Mouse (Mus musculus) lung, postnatal 0 days (tissue): ENCODE measurements around the gene Gm10964. TPM values are rescaled to one million over a fixed set of nuclear protein-coding genes. Genes with fewer than 3 reads are reported as not detected.

ENCODE experiments used
- ATAC-seq: fragments of 200-750 bp; cut with Nextera tagmentation; 2 replicates; pipeline ENCODE4 v1.8.0; 2017; ENCODE audit warnings: moderate library complexity
- DNase-seq: peaks from one replicate; pipeline ENCODE4 v3.0.0-alpha.2; 2016; ENCODE audit warnings: low spot score
- H3K27ac ChIP-seq: fragments of 300-500 bp; sonication (generic); 2 replicates; pipeline ENCODE4 v1.5.1; 2014; ENCODE audit warnings: antibody characterized with exemption, mild to moderate bottlenecking, low read length, mixed read lengths
- H3K27me3 ChIP-seq: fragments of 300-500 bp; sonication (generic); replicated peaks from 2 replicates; pipeline ENCODE4 v1.6.1; 2014; ENCODE audit warnings: low read length, mixed read lengths; ENCODE audit not compliant: insufficient read depth
- H3K36me3 ChIP-seq: fragments of 300-500 bp; sonication (generic); 2 replicates; pipeline ENCODE4 v1.6.1; 2014; ENCODE audit warnings: low read length, mixed read lengths; ENCODE audit not compliant: insufficient read depth
- H3K4me1 ChIP-seq: fragments of 300-500 bp; sonication (generic); 2 replicates; pipeline ENCODE4 v1.6.1; 2014; ENCODE audit warnings: antibody characterized with exemption, low read depth, low read length, mixed read lengths; ENCODE audit not compliant: insufficient read depth
- H3K4me2 ChIP-seq: fragments of 300-500 bp; sonication (generic); replicated peaks from 2 replicates; pipeline ENCODE4 v1.6.1; 2014; ENCODE audit warnings: low read depth, mild to moderate bottlenecking, low read length, moderate library complexity, mixed read lengths
- H3K4me3 ChIP-seq: fragments of 300-500 bp; sonication (generic); 2 replicates; pipeline ENCODE4 v1.5.1; 2014; ENCODE audit warnings: low read depth, low read length
- H3K9ac ChIP-seq: fragments of 300-500 bp; sonication (generic); replicated peaks from 2 replicates; pipeline ENCODE4 v1.6.1; 2014; ENCODE audit warnings: low read depth, mild to moderate bottlenecking
- H3K9me3 ChIP-seq: fragments of 300-500 bp; sonication (generic); 2 replicates; pipeline ENCODE4 v1.6.1; 2016; ENCODE audit warnings: low read length, mixed read lengths
- CTCF ChIP-seq: IDR thresholded peaks from 2 replicates; pipeline ENCODE4 v1.5.1; 2016; ENCODE audit warnings: antibody characterized with exemption, mild to moderate bottlenecking
- EP300 ChIP-seq: IDR thresholded peaks from 2 replicates; pipeline ENCODE4 v1.6.1; 2016; ENCODE audit warnings: antibody characterized with exemption, mild to moderate bottlenecking, control low read depth
- WGBS: fragments of 180-500 bp; shearing (Covaris S2); extraction: QIAGEN DNeasy Blood & Tissue Kit; methylation state at CpG from one replicate; pipeline ENCODE4 v1.1.7; 2014; 5-methylcytosine and 5-hydroxymethylcytosine counted together
- polyA plus RNA-seq: library from polyadenylated mRNA; unstranded; fragments of >200 nt; fragmentation: Nextera tagmentation; extraction: Ambion mirVana; gene quantifications from 2 replicates; pipeline ENCODE4 v1.2.1, GENCODE M21; 2015

The Gm10964 gene
- not detected in 2 replicates for polyA plus RNA-seq

GRCm38 (mm10) chr3:103739329-103739728 is at the start of gene Gm10964:
Gene Gm10964, plus strand, starts transcription at chr3:103739366.
- H3K4me3 ChIP-seq, result peak within 1 kb of the TSS; percentile 34; the same call in 1 of the 2 replicates
- DNase-seq (no peak), ATAC-seq (no peak)
- no peaks in the 10 kb centered on the region for H3K27me3 ChIP-seq
- peaks cover 19% of the 10 kb centered on the region for H3K36me3 ChIP-seq
- H3K9ac ChIP-seq, result no peak within 1 kb of the TSS
- peaks cover 9% of the 10 kb centered on the region; the same call in 1 of the 2 replicates for H3K4me1 ChIP-seq
- no peak for TF ChIP-seq CTCF
- TF ChIP-seq EP300, result no peak
- H3K27ac ChIP-seq, result peak within 1 kb of the TSS; percentile 69
- peak within 1 kb of the TSS; percentile 58 for H3K4me2 ChIP-seq
- 84% methylated on average over 1 of the region's 1 CpGs for WGBS
- H3K9me3 ChIP-seq, result no peaks in the 10 kb centered on the region

- TF ChIP-seq EP300 (no peak), CTCF (peak; percentile 63)
- WGBS, result 69% methylated on average over 3 of the region's 3 CpGs
- no peak overlapping the region for H3K9ac ChIP-seq
- no peak overlapping the region for H3K27ac ChIP-seq
- peak; percentile 74 for DNase-seq
- H3K4me3 ChIP-seq, result no peak overlapping the region
- no peaks in the 10 kb centered on the region for H3K9me3 ChIP-seq
- no peaks in the 10 kb centered on the region for H3K36me3 ChIP-seq
- peak; percentile 57; the same call in 1 of the 2 replicates for ATAC-seq
- no peaks in the 10 kb centered on the region for H3K27me3 ChIP-seq
- no peaks in the 10 kb centered on the region for H3K4me1 ChIP-seq
- no peak overlapping the region for H3K4me2 ChIP-seq
Measured at GRCm38 (mm10) chr3:103690506-103690905, 48.7 kb upstream of the Gm10964 start.

- no peak overlapping the region for H3K27ac ChIP-seq
- no peak for ATAC-seq
- no peak for DNase-seq
Measured at GRCm38 (mm10) chr3:103695556-103695955, 43.6 kb upstream of the Gm10964 start.

GRCm38 (mm10) chr3:103696388-103696925 is 42.7 kb upstream of the Gm10964 start:
- Histone ChIP-seq H3K4me1 (no peaks in the 10 kb centered on the region), H3K27me3 (no peaks in the 10 kb centered on the region), H3K4me2 (no peak overlapping the region), H3K27ac (no peak overlapping the region), H3K9ac (no peak overlapping the region), H3K4me3 (no peak overlapping the region), H3K9me3 (no peaks in the 10 kb centered on the region), H3K36me3 (no peaks in the 10 kb centered on the region)
- 73% methylated on average over 1 of the region's 1 CpGs for WGBS
- DNase-seq (no peak), ATAC-seq (no peak)
- no peak for TF ChIP-seq CTCF
- no peak for TF ChIP-seq EP300

More at GRCm38 (mm10) chr3:103695556-103695955, 43.6 kb upstream of the Gm10964 start:
- Histone ChIP-seq H3K9me3 (no peaks in the 10 kb centered on the region), H3K9ac (no peak overlapping the region), H3K27me3 (no peaks in the 10 kb centered on the region), H3K36me3 (no peaks in the 10 kb centered on the region), H3K4me2 (no peak overlapping the region), H3K4me3 (no peak overlapping the region), H3K4me1 (no peaks in the 10 kb centered on the region)
- WGBS, result 56% methylated on average over 3 of the region's 3 CpGs
- TF ChIP-seq EP300, result no peak
- TF ChIP-seq CTCF, result no peak

DNA sequence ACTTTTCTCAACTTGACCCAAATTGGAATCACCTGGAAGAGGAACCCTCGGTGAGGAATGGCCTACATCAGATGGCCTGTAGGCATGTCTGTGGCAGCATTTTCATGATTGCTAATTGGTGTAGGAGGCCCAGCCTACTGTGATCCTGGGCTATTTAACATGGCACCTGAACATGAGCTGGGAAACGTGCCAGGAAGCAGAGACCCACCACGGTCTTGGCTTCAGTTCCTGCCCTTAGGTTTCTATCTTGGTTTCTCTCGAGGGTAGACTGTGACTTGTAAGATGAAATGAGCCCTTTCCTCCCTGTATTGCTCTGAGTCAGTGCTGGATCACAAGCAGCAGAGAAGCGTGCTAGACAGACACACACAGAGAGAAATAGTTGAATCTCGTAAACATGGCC is 34.5 kb upstream of the Gm10964 start:
- H3K4me3 ChIP-seq, result no peak overlapping the region
- H3K4me1 ChIP-seq, result no peaks in the 10 kb centered on the region
- no peak overlapping the region for H3K4me2 ChIP-seq
- H3K9me3 ChIP-seq, result no peaks in the 10 kb centered on the region
- H3K9ac ChIP-seq, result no peak overlapping the region
- DNase-seq (no peak), ATAC-seq (no peak)
- no peak overlapping the region for H3K27ac ChIP-seq
- WGBS, result 57% methylated on average over 6 of the region's 6 CpGs
- no peaks in the 10 kb centered on the region for H3K27me3 ChIP-seq
- no peaks in the 10 kb centered on the region for H3K36me3 ChIP-seq
- TF ChIP-seq EP300 (no peak), CTCF (no peak)

DNA sequence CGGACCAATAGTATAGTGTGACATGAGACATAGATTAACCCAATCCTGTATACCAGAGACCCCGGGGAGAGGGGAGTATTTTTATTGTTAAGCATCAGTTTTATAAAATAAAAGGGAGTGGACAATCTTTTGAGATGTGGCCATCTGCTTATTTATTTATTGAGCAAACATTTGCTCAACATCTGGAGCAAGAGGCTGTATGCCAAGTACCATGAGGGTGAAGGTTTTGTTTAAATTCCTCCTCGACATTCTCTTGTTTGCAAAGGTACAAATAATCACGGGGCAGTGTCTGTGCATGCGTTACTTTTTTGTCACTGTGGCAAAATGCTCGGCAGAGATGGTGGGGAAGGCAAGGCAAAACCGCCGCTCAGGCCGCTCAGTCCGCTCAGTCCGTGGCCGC is 33.7 kb upstream of the Gm10964 start:
- Histone ChIP-seq H3K36me3 (no peaks in the 10 kb centered on the region), H3K27me3 (no peaks in the 10 kb centered on the region), H3K4me1 (no peaks in the 10 kb centered on the region), H3K9me3 (no peaks in the 10 kb centered on the region), H3K9ac (no peak overlapping the region), H3K27ac (no peak overlapping the region), H3K4me2 (no peak overlapping the region), H3K4me3 (no peak overlapping the region)
- DNase-seq (no peak), ATAC-seq (no peak)
- WGBS, result 59% methylated on average over 12 of the region's 12 CpGs
- TF ChIP-seq CTCF, result no peak
- no peak for TF ChIP-seq EP300
